In the genomic region with DNA sequence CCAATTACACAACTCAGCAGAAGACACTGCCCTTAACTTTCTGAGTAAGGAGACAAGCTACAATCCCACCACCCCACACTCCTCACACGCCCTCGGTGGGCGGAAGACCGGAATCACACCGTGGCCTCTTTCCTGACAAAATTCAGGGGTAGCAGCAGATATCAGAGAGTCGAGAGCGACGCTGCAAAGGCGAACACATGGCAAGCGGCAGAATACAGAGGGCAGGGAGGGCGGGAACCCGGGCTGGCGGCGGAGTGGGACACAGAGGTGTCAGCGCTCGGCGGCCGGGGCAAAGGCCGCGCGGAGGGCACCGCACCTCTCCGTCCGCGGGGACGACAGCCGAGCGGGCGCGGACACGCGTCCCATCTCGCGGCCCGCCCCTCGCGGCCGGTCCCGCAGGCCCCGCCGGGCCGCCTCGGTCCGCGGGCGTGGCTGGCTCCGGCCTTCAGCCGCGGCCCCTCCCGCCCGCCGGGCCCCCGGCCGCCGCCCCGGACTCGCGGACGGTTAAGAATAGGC, we compare ENCODE assay signal across 8 mouse cellular contexts. TPM values are rescaled to one million over a fixed set of nuclear protein-coding genes. Genes with fewer than 3 reads are reported as not detected.
A peak's percentile ranks its signal among the peaks of the same experiment; 100 is the strongest.
DNase-seq lines count a peak whose midpoint lies in the region; ATAC-seq and TF ChIP-seq lines count a peak whose summit lies in the region.

No protein-coding gene starts in this region.

- H3K27me3 ChIP-seq in cerebellum, adult 2 months (ENCODE audit: control insufficient read depth, insufficient read depth, low read length) = no peaks in the 10 kb centered on the region
- no peaks in the 10 kb centered on the region for H3K27me3 ChIP-seq in C2C12 (ENCODE audit: control insufficient read depth, insufficient read depth, insufficient read length)
- H3K27me3 ChIP-seq in liver, embryonic 15.5 days = no peaks in the 10 kb centered on the region

- H3K4me2 ChIP-seq in liver, embryonic 15.5 days = peak overlapping the region; percentile 77

- 2% methylated on average over 41 of the region's 59 CpGs for WGBS in cerebellum, adult 2 months
- under 1% methylated on average over 46 of the region's 59 CpGs for WGBS in liver, embryonic 15.5 days (ENCODE audit: insufficient replicate concordance)

- peak overlapping the region; percentile 96 for H3K9ac ChIP-seq in liver, embryonic 15.5 days

- H3K79me3 ChIP-seq in C2C12 (ENCODE audit: low read depth) = peaks cover 49% of the 10 kb centered on the region

- peak overlapping the region; percentile 93 for H3ac ChIP-seq in C2C12 (ENCODE audit: control insufficient read depth, insufficient read length, low read depth)

- no peaks in the 10 kb centered on the region for H3K9me3 ChIP-seq in liver, embryonic 15.5 days (replicated peaks)

- intact Hi-C loops in heart, postnatal 25 days (cut with DNase I) = loop anchor here (2.0 to 5.0 kb wide), 2 partner anchors 24 to 63 kb away; no protein-coding TSS in a partner anchor

- DNase-seq in cerebellum, adult 2 months = no peak
- no peak for DNase-seq in cerebellum, adult 9-11 months
- peak; percentile 72 for DNase-seq in embryo, embryonic 11 days
- DNase-seq in heart, postnatal 25 days (ENCODE audit: low spot score) = peak; percentile 6
- peak; percentile 66 for DNase-seq in neural tube, embryonic 10.5 days (ENCODE audit: extremely low spot score, low spot score)
- peak; percentile 67 for DNase-seq in yolk sac, embryonic 10.5 days (ENCODE audit: low spot score)

- H3K4me1 ChIP-seq in cerebellum, adult 2 months (ENCODE audit: control insufficient read depth, insufficient read depth, low read length) = peaks cover 4% of the 10 kb centered on the region
- H3K4me1 ChIP-seq in liver, embryonic 15.5 days (replicated peaks) = peaks cover 64% of the 10 kb centered on the region

- no peak for TF ChIP-seq POLR2A in cerebellum, adult 2 months (IDR thresholded peaks at IDR 0.05; ENCODE audit: borderline replicate concordance, insufficient read depth, low read length)

- H3K4me3 ChIP-seq in cerebellum, adult 2 months (replicated peaks; ENCODE audit: insufficient read depth, low read depth, low read length) = peak overlapping the region; percentile 87
- peak overlapping the region; percentile 66 for H3K4me3 ChIP-seq in C2C12 (ENCODE audit: insufficient read depth, poor library complexity, severe bottlenecking)
- H3K4me3 ChIP-seq in liver, embryonic 15.5 days (replicated peaks) = peak overlapping the region; percentile 93

- peaks cover 54% of the 10 kb centered on the region for H3K79me2 ChIP-seq in C2C12 (ENCODE audit: control insufficient read depth, insufficient read depth)

- TF ChIP-seq CTCF in cerebellum, adult 2 months (IDR thresholded peaks at IDR 0.05; ENCODE audit: borderline replicate concordance, insufficient read depth, low read depth, low read length) = no peak
- TF ChIP-seq CTCF in C2C12 (IDR thresholded peaks at IDR 0.05; ENCODE audit: control insufficient read depth, insufficient read depth, insufficient read length) = no peak

- no peaks in the 10 kb centered on the region for H3K36me3 ChIP-seq in C2C12 (ENCODE audit: control insufficient read depth, insufficient read depth)
- H3K36me3 ChIP-seq in liver, embryonic 15.5 days (replicated peaks) = no peaks in the 10 kb centered on the region

- peak; percentile 83 for ATAC-seq in liver, embryonic 15.5 days (ENCODE audit: insufficient read depth)

- peak overlapping the region; percentile 20; the same call in 1 of the 2 replicates for H3K27ac ChIP-seq in cerebellum, adult 2 months (ENCODE audit: insufficient read depth, low read length)
- peak overlapping the region; percentile 96 for H3K27ac ChIP-seq in liver, embryonic 15.5 days (replicated peaks)

TF ChIP-seq in C2C12, 6 proteins besides CTCF, POLR2A, EP300 and RAD21:
- TF ChIP-seq MYOD1 (IDR thresholded peaks at IDR 0.05; ENCODE audit: control insufficient read depth, insufficient read length, low read depth) (no peak), MAX (IDR thresholded peaks at IDR 0.05) (peak; percentile 23)
TF ChIP-seq in C2C12: peak in this region for 1.

RNA-seq across cellular contexts. Expression of a gene that starts 0.4 kb away (rescaled TPM):
- 60.9 and 66.2 TPM in 2 replicates for polyA plus RNA-seq in cerebellum, adult 2 months (2012; rRNA removed)
- 15.1 TPM for polyA plus RNA-seq in C2C12 (2012; fragmentation: generic; extraction: Trizol)
- 100 to 1,000 TPM; 103 to 105 TPM for total RNA-seq in heart, postnatal 25 days (2021)
- 87.8 and 106 TPM in 2 replicates for polyA plus RNA-seq in liver, embryonic 15.5 days (2015; fragmentation: Nextera tagmentation; extraction: Ambion mirVana)

Comparison
In these comparisons a context has a peak if more than half of its experiments do, and no peak if none do; other contexts are left out.
1. DNase-seq: peak in embryo, embryonic 11 days (single experiment), heart, postnatal 25 days (single experiment), neural tube, embryonic 10.5 days (single experiment) and yolk sac, embryonic 10.5 days (single experiment); none in cerebellum, adult 2 months (0 of 2) and cerebellum, adult 9-11 months (single experiment).
2. Peak in every context shown above with its lines, with median percentiles within 50 percentile points of each other: H3K4me3 ChIP-seq.